Mouse (Mus musculus) ovary, adult 18-20 months (tissue): ENCODE measurements around the gene Olfr926.
"Not testable (repeated sequence)": the region's sequence is repeated elsewhere in the genome, so short reads cannot be mapped to it uniquely, and the experiment has no call there.

Experiments used
- DNase-seq: peaks from one replicate; pipeline ENCODE4 v3.0.0; 2022; ENCODE audit warnings: low spot score, mixed read lengths

Olfr926 gene

DNA sequence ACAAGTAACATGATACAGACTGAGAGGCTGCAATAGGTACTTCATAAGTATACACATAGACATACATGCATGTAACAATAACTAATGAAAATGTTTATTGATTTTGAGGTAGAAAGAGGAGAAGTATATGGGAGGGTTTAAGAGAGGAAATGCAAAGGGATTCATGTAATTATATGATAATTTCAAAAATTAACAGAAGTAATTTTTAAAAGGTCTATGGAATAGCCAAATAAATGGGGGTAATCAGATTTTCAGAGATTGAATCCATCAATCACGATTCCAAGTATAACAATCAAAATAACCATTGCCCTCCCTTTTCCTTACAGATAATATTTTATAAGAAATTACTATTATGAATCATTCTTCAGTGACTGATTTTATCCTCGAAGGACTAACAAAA is at the start of gene Olfr926:
Gene Olfr926, plus strand, starts transcription at position 301 of the 400 bp plus-strand sequence.
- no peak for DNase-seq

DNA sequence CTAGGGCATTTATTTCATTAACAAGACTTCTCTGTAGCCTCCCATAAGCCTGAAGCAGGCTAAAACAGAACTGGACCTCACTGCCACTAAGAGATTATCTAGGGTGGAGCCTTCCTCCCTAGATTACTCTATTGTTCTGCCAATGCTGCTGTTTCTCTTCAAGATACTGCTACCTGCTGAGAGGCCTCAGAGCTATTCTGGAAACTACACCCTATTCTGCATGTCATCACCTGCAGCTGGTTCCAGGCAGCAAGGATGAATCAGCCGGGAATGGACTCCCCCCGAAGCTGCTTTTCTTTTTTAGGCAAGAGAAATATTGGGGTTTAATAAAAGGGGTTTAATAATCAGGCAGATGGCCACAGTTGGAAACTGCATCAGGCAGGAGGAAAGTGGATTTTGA is 43.9 kb upstream of the Olfr926 start:
- DNase-seq: no peak

DNA sequence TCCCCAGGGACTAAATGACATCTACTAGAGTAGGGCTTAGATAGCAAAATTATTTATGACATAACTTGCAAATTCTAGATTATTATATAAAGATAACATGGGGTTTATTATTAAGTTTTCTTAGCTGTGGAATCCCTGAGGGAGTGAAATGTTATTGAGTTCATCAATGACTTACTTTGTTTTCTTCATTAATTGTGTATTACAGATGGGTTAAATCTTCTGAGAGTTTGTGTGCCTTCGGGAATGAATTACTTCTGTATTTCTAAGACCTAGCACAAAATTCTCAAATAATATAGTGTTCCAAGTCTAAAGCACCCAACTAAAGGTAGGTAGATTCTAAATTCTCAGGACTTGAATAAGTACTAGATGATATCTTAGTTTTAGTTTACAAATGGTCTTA is 32.8 kb upstream of the Olfr926 start, which contains the start of gene Olfr924:
Gene Olfr924, plus strand, starts transcription at position 301 of the 400 bp plus-strand sequence.
- DNase-seq: no peak

DNA sequence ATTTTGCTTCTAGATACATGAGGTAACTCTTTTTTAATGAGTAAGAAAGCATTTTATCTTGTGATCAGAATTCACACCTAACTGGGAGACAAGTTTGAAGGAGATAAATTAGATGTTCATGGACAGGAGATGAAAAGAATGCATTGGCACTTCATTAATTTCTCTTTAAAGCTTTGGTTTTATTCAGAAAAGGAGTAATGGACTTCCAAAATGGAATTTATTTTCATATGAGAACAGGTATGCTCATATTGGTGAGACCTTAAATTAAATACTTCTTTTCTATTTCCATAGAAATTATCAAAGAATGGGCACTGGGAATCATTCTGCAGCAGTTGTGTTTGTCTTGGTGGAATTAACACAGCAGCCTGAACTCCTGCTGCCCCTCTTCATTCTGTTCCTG is 22.2 kb upstream of the Olfr926 start, which contains the start of gene Olfr26:
Gene Olfr26, plus strand, starts transcription at position 301 of the 400 bp plus-strand sequence.
- no peak for DNase-seq

DNA sequence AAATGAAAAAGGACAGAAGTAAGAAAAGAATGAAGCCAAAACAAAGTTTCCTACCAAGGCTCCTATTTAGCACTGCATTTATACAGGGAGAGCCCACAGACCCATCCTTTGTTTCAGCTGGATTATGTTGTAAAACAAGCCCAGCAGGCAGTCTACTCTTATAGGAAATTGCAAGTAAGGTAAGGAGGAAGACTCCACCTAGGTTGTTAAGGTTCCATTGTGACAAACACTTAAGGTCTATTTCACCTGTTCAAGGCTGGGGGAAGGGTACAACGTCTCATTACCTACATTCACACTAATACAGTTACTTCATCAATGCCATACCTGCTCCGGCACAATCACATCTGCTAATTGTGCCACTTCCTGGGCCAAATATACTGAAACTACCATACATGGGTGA is 2.0 kb upstream of the Olfr926 start:
- not testable (repeated sequence) for DNase-seq
